Mouse (Mus musculus): ENCODE results near the gene Frs2. TPM values are rescaled to one million over a fixed set of nuclear protein-coding genes. Genes with fewer than 3 reads are reported as not detected.

Gene Frs2
- total and polyA plus RNA-seq, 2 experiments from 2014 or later = 13.6 to 14.1 TPM

DNA sequence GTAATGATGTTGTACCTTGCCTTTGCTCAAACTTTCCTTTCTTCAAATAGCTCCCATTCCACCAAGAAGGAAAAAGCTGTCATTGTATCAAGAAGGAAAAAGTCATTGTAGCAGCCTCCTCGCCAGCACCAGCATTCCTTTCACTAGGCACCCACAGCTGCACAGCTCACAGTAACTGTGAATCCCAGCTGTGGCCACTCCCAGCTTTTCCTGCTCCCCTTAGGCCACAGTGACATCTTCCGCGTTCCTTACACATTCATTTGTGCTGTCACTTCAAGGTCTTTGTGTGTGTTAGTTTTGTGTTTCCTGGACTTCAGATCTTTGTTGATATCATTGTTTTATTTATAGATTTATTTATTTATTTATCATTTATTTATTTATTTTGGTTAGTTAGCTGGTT lies 23.7 kb upstream of the Frs2 start:
- no peak for DNase-seq (ENCODE audit: low spot score)
- Histone ChIP-seq H3K27me3 (ENCODE audit: control insufficient read depth, insufficient read depth, low read length) (no peaks in the 10 kb centered on the region), H3K9ac (replicated peaks; ENCODE audit: low read depth, low read length) (no peak overlapping the region), H3K9me3 (replicated peaks; ENCODE audit: control insufficient read depth, low read length) (no peaks in the 10 kb centered on the region), H3K4me1 (ENCODE audit: control insufficient read depth, insufficient read depth) (no peaks in the 10 kb centered on the region), H3K36me3 (replicated peaks; ENCODE audit: control insufficient read depth, insufficient read depth, low read length) (no peaks in the 10 kb centered on the region), H3K4me3 (ENCODE audit: low read depth, low read length) (no peak overlapping the region), H3K4me2 (ENCODE audit: low read depth, low read length) (no peak overlapping the region), H3K27ac (ENCODE audit: low read depth) (no peak overlapping the region)
- no peak for TF ChIP-seq CTCF (IDR thresholded peaks at IDR 0.05; ENCODE audit: low read depth)
- TF ChIP-seq EP300 (IDR thresholded peaks at IDR 0.05; ENCODE audit: low read depth) = no peak
- WGBS = 31% methylated on average over 3 of the region's 3 CpGs
- no peak for ATAC-seq (ENCODE audit: insufficient read depth, low read depth)

DNA sequence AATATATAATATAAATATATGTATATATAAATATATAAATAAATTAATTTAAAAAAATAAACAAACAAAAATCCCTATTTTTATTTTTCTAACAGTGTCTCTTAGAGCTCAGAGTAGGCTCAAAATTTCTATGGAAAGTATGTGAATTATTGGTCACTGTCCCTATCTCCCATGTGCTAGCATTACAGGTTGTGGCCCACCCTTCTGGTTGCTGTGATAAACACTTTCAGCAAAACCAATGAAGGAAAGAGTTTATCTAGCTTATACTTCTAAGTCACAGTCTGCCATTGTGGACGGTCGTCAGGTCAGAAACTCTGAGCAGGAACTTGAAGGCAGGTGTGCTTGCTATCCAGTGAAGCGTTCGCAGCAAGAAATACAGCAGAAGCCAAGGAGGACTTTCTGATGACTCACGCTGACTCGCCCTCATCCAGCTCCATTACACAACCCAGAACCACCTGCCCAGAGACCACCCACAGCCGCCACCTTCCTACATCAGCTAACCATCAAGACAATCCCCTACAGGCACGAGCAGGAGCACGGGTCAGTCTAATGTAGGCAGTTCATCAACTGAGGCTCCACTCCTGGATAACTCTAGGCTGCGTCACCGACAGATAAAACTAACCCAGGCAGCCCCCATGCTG lies 18.6 kb upstream of the Frs2 start:
- Histone ChIP-seq H3K36me3 (replicated peaks; ENCODE audit: control insufficient read depth, insufficient read depth, low read length) (no peaks in the 10 kb centered on the region), H3K9ac (replicated peaks; ENCODE audit: low read depth, low read length) (no peak overlapping the region), H3K27ac (ENCODE audit: low read depth) (no peak overlapping the region), H3K4me2 (ENCODE audit: low read depth, low read length) (no peak overlapping the region), H3K4me1 (ENCODE audit: control insufficient read depth, insufficient read depth) (no peaks in the 10 kb centered on the region), H3K4me3 (ENCODE audit: low read depth, low read length) (no peak overlapping the region), H3K9me3 (replicated peaks; ENCODE audit: control insufficient read depth, low read length) (no peaks in the 10 kb centered on the region), H3K27me3 (ENCODE audit: control insufficient read depth, insufficient read depth, low read length) (no peaks in the 10 kb centered on the region)
- WGBS = 88% methylated on average over 11 of the region's 11 CpGs
- no peak for DNase-seq (ENCODE audit: low spot score)
- no peak for ATAC-seq (ENCODE audit: insufficient read depth, low read depth)
- TF ChIP-seq EP300 (IDR thresholded peaks at IDR 0.05; ENCODE audit: low read depth) = no peak
- no peak for TF ChIP-seq CTCF (IDR thresholded peaks at IDR 0.05; ENCODE audit: low read depth)

DNA sequence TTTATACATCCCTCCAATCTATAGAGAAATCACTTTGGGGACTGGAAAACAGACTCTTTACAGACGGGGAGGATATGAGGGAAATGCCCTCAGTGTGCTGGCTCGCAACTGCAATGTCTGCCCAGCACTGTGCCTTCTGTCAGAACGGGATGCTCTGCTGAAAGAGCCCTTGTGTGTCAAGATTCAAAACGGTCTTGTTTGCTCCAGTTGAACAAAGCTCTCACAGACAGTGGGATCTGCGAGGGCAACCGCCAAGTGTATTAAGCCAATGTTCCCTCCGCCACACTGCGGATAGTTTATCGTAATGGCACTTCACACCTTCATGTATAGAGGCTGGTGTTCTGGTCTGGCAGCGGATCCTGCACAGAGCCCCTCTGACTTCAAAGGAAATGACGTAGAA lies 14.3 kb upstream of the Frs2 start:
- H3K4me2 ChIP-seq (ENCODE audit: low read depth, low read length) = 0 out of 2 replicates have a peak overlapping the region, but pooled peaks have one; percentile 4
- TF ChIP-seq CTCF (IDR thresholded peaks at IDR 0.05; ENCODE audit: low read depth) (no peak), EP300 (IDR thresholded peaks at IDR 0.05; ENCODE audit: low read depth) (no peak)
- H3K27me3 ChIP-seq (ENCODE audit: control insufficient read depth, insufficient read depth, low read length) = no peaks in the 10 kb centered on the region
- no peaks in the 10 kb centered on the region for H3K36me3 ChIP-seq (replicated peaks; ENCODE audit: control insufficient read depth, insufficient read depth, low read length)
- no peak overlapping the region for H3K27ac ChIP-seq (ENCODE audit: low read depth)
- DNase-seq (ENCODE audit: low spot score) (no peak), ATAC-seq (ENCODE audit: insufficient read depth, low read depth) (no peak)
- no peaks in the 10 kb centered on the region for H3K4me1 ChIP-seq (ENCODE audit: control insufficient read depth, insufficient read depth)
- H3K4me3 ChIP-seq (ENCODE audit: low read depth, low read length) = no peak overlapping the region
- 27% methylated on average over 11 of the region's 11 CpGs for WGBS
- no peak overlapping the region for H3K9ac ChIP-seq (replicated peaks; ENCODE audit: low read depth, low read length)
- no peaks in the 10 kb centered on the region for H3K9me3 ChIP-seq (replicated peaks; ENCODE audit: control insufficient read depth, low read length)

DNA sequence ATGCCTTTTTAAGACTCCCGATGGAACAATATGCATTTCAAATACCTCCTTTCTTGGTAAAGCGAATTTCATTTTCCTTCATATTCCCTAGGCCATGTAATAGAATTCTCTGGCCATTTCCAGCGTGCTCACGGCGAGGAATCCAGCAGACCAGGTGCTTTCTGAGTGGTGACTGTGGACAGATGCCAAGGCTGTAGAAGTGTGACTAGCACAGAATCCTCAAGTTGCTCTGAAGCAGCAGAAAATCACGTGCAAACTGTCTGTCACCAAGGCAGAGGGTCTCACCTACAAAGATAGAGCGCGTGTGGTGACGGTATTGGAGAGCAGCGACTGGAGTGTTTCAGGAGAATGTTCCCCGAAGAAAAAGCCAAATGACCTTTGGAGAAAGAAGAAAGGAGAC lies 11.8 kb upstream of the Frs2 start:
- Histone ChIP-seq H3K4me1 (ENCODE audit: control insufficient read depth, insufficient read depth) (no peaks in the 10 kb centered on the region), H3K4me2 (ENCODE audit: low read depth, low read length) (no peak overlapping the region), H3K27ac (ENCODE audit: low read depth) (peak overlapping the region; percentile 15; the same call in 1 of the 2 replicates), H3K9ac (replicated peaks; ENCODE audit: low read depth, low read length) (no peak overlapping the region; the same call in 1 of the 2 replicates), H3K4me3 (ENCODE audit: low read depth, low read length) (no peak overlapping the region), H3K27me3 (ENCODE audit: control insufficient read depth, insufficient read depth, low read length) (no peaks in the 10 kb centered on the region), H3K9me3 (replicated peaks; ENCODE audit: control insufficient read depth, low read length) (no peaks in the 10 kb centered on the region), H3K36me3 (replicated peaks; ENCODE audit: control insufficient read depth, insufficient read depth, low read length) (no peaks in the 10 kb centered on the region)
- TF ChIP-seq CTCF (IDR thresholded peaks at IDR 0.05; ENCODE audit: low read depth) (no peak), EP300 (IDR thresholded peaks at IDR 0.05; ENCODE audit: low read depth) (no peak)
- DNase-seq (ENCODE audit: low spot score) = peak; percentile 32
- 44% methylated on average over 11 of the region's 11 CpGs for WGBS
- ATAC-seq (ENCODE audit: insufficient read depth, low read depth) = peak; percentile 58; the same call in 1 of the 2 replicates

DNA sequence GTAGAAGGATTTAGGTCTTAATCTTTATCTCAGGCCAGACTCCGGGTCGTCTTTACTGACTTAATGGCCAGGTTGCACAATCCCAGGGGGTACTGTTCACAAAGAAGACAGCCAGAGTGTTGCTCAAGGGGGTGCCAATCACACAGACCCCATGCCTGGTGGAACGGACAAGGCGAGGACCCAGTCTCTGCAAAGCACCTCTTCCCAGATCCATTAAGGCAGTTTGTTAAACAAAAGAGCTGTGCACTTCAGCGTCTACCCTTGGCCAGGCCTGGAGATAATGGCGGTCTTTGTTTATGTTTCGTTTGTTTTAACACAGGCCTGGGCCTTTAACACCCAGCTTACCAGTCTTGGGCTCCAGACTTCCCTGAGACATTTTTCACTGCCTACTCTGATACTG lies 3.9 kb upstream of the Frs2 start:
- Histone ChIP-seq H3K9me3 (replicated peaks; ENCODE audit: control insufficient read depth, low read length) (no peaks in the 10 kb centered on the region), H3K4me2 (ENCODE audit: low read depth, low read length) (no peak overlapping the region), H3K27me3 (ENCODE audit: control insufficient read depth, insufficient read depth, low read length) (no peaks in the 10 kb centered on the region), H3K4me3 (ENCODE audit: low read depth, low read length) (no peak overlapping the region), H3K4me1 (ENCODE audit: control insufficient read depth, insufficient read depth) (peaks cover 10% of the 10 kb centered on the region; the same call in 1 of the 2 replicates), H3K36me3 (replicated peaks; ENCODE audit: control insufficient read depth, insufficient read depth, low read length) (no peaks in the 10 kb centered on the region), H3K9ac (replicated peaks; ENCODE audit: low read depth, low read length) (no peak overlapping the region), H3K27ac (ENCODE audit: low read depth) (peak overlapping the region; percentile 43)
- ATAC-seq (ENCODE audit: insufficient read depth, low read depth) (no peak), DNase-seq (ENCODE audit: low spot score) (no peak)
- 23% methylated on average over 7 of the region's 7 CpGs for WGBS
- TF ChIP-seq CTCF (IDR thresholded peaks at IDR 0.05; ENCODE audit: low read depth) (no peak), EP300 (IDR thresholded peaks at IDR 0.05; ENCODE audit: low read depth) (no peak)

DNA sequence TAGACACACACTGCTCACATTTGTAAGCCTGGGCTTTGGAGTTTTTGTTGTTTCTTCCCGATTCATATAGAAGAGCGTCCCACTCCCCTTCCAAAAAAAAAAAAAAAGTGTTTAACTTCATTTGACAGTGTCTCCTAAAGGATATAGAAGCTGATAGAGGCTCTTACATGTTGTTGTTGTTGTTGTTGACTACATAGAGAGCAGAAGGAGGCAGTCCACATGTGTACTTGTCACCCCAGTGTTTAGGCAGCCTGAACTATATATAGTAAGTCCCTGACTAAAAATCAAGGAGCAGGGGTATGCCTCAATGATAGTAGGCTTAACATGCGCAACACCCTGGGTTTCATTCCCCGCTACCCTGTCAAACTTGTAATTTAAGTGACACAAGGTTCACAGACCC lies 3.3 kb upstream of the Frs2 start:
- ATAC-seq (ENCODE audit: insufficient read depth, low read depth) = no peak
- H3K27ac ChIP-seq (ENCODE audit: low read depth) = 0 out of 2 replicates have a peak overlapping the region, but pooled peaks have one; percentile 25

More for the DNA sequence above, 3.3 kb upstream of the Frs2 start:
- Histone ChIP-seq H3K9me3 (replicated peaks; ENCODE audit: control insufficient read depth, low read length) (no peaks in the 10 kb centered on the region), H3K36me3 (replicated peaks; ENCODE audit: control insufficient read depth, insufficient read depth, low read length) (no peaks in the 10 kb centered on the region), H3K9ac (replicated peaks; ENCODE audit: low read depth, low read length) (no peak overlapping the region), H3K4me3 (ENCODE audit: low read depth, low read length) (no peak overlapping the region), H3K4me2 (ENCODE audit: low read depth, low read length) (peak overlapping the region; percentile 40), H3K27me3 (ENCODE audit: control insufficient read depth, insufficient read depth, low read length) (no peaks in the 10 kb centered on the region), H3K4me1 (ENCODE audit: control insufficient read depth, insufficient read depth) (peaks cover 12% of the 10 kb centered on the region; the same call in 1 of the 2 replicates)
- TF ChIP-seq CTCF (IDR thresholded peaks at IDR 0.05; ENCODE audit: low read depth) = no peak
- TF ChIP-seq EP300 (IDR thresholded peaks at IDR 0.05; ENCODE audit: low read depth) = no peak
- 44% methylated on average over 4 of the region's 4 CpGs for WGBS
- DNase-seq (ENCODE audit: low spot score) = no peak
